8 mouse cellular contexts compared by ENCODE assay signal in genomic region chr11:109721320-109721780, GRCm38 (mm10). TPM values are rescaled to one million over a fixed set of nuclear protein-coding genes. Genes with fewer than 3 reads are reported as not detected.
DNase-seq lines count a peak whose midpoint lies in the region; ATAC-seq and TF ChIP-seq lines count a peak whose summit lies in the region.

No protein-coding gene starts in this region.

- no peak for TF ChIP-seq POLR2A in thymus, adult 2 months (IDR thresholded peaks at IDR 0.05; ENCODE audit: control insufficient read depth, extremely low read depth, insufficient read depth, low read length, poor library complexity)

- H3K36me3 ChIP-seq in thymus, adult 2 months (ENCODE audit: control insufficient read depth, insufficient read depth, low read length), result no peaks in the 10 kb centered on the region
- no peaks in the 10 kb centered on the region for H3K36me3 ChIP-seq in heart, embryonic 16.5 days (ENCODE audit: control insufficient read depth, insufficient read depth)

- H3K27ac ChIP-seq in thymus, adult 2 months (ENCODE audit: control insufficient read depth, insufficient read depth, low read length), result no peak overlapping the region
- H3K27ac ChIP-seq in heart, embryonic 16.5 days (ENCODE audit: low read length), result peak overlapping the region; percentile 0

- H3K9me3 ChIP-seq in heart, embryonic 16.5 days (replicated peaks; ENCODE audit: control insufficient read depth, low read length), result no peaks in the 10 kb centered on the region

- no peaks in the 10 kb centered on the region for H3K4me1 ChIP-seq in thymus, adult 2 months (replicated peaks; ENCODE audit: control insufficient read depth, insufficient read depth, low read length)
- H3K4me1 ChIP-seq in heart, embryonic 16.5 days (ENCODE audit: control insufficient read depth, insufficient read depth, low read length), result peaks cover 17% of the 10 kb centered on the region

- TF ChIP-seq CTCF in thymus, adult 2 months (IDR thresholded peaks at IDR 0.05; ENCODE audit: borderline replicate concordance, control insufficient read depth, extremely low read depth, insufficient read depth, low read length, poor library complexity), result no peak

- H3K27me3 ChIP-seq in thymus, adult 2 months (ENCODE audit: control insufficient read depth, insufficient read depth, low read length), result peaks cover 14% of the 10 kb centered on the region; the same call in 1 of the 2 replicates
- H3K27me3 ChIP-seq in heart, embryonic 16.5 days (ENCODE audit: control insufficient read depth, insufficient read depth, low read length), result no peaks in the 10 kb centered on the region

- H3K4me2 ChIP-seq in heart, embryonic 16.5 days (ENCODE audit: low read depth, low read length), result peak overlapping the region; percentile 98

- peak; percentile 59 for ATAC-seq in heart, embryonic 16.5 days (replicated peaks; ENCODE audit: extremely low read depth, insufficient read depth, low FRiP score)

- H3K4me3 ChIP-seq in thymus, adult 2 months (ENCODE audit: control insufficient read depth, insufficient read depth, low read length), result peak overlapping the region; percentile 19
- H3K4me3 ChIP-seq in heart, embryonic 16.5 days (ENCODE audit: low read length), result peak overlapping the region; percentile 67

- H3K9ac ChIP-seq in heart, embryonic 16.5 days (ENCODE audit: low read length), result peak overlapping the region; percentile 74

- WGBS in thymus, adult 2 months, result 4% methylated on average over 40 of the region's 40 CpGs
- WGBS in heart, embryonic 16.5 days, result 1% methylated on average over 40 of the region's 40 CpGs

- DNase-seq in thymus, adult 2 months, result no peak
- no peak for DNase-seq in thymus, postnatal 10 days (ENCODE audit: low spot score in 2 of 2)
- peak; percentile 71 for DNase-seq in embryo, embryonic 9.5 days (ENCODE audit: extremely low spot score)
- peak; percentile 51 to 76 for DNase-seq in kidney, postnatal 36 days
- peak; percentile 43 for DNase-seq in mesoderm, embryonic 11.5 days (ENCODE audit: low read depth, low spot score)
- DNase-seq in urinary bladder, postnatal 4 days (ENCODE audit: low spot score in 2 of 2), result peak; percentile 30 to 59
- DNase-seq in left cerebral cortex, adult 18-20 months (ENCODE audit: low spot score in 2 of 2), result no peak

RNA-seq across cellular contexts. Expression of gene Fam20a, which starts 0.7 kb away (rescaled TPM):
- 2.8 and 3.2 TPM in 2 replicates for polyA plus RNA-seq in thymus, adult 2 months (2012; rRNA removed)
- polyA plus RNA-seq in heart, embryonic 16.5 days (2015; fragmentation: Nextera tagmentation; extraction: Ambion mirVana), result 3.1 and 3.4 TPM in 2 replicates
- 10 to 100 TPM; 10.6 to 12.2 TPM for total RNA-seq in left cerebral cortex, adult 18-20 months (2021)

Comparison
In these comparisons a context has a peak if more than half of its experiments do, and no peak if none do; other contexts are left out.
1. DNase-seq: peak in embryo, embryonic 9.5 days (single experiment), kidney, postnatal 36 days (2 of 2), mesoderm, embryonic 11.5 days (single experiment) and urinary bladder, postnatal 4 days (2 of 2); none in thymus, adult 2 months (single experiment), thymus, postnatal 10 days (0 of 2) and left cerebral cortex, adult 18-20 months (0 of 2).